Mouse (Mus musculus): ENCODE measurements at regions not wholly inside any gene's neighbourhood (a gene's known extent, or its start where the extent isn't known, plus 50 kb on each side); places are given as distances from the start of the nearest gene placed in this dataset.

GRCm38 (mm10) chr11:117589006-117589405 lies 65.1 kb upstream of the Tnrc6c start:
- no peak for DNase-seq (ENCODE audit: low spot score)

GRCm38 (mm10) chr11:117589422-117589821 lies 64.7 kb upstream of the Tnrc6c start:
- DNase-seq (ENCODE audit: low spot score) = no peak

- DNase-seq (ENCODE audit: low spot score) = no peak
Observed at GRCm38 (mm10) chr11:117592570-117592969, 61.5 kb upstream of the Tnrc6c start.

GRCm38 (mm10) chr11:117596201-117596600 lies 57.9 kb upstream of the Tnrc6c start:
- no peak for DNase-seq (ENCODE audit: low spot score)

GRCm38 (mm10) chr11:117597754-117598153 lies 56.3 kb upstream of the Tnrc6c start:
- no peak for DNase-seq (ENCODE audit: low spot score)

GRCm38 (mm10) chr11:117598170-117598583 lies 55.9 kb upstream of the Tnrc6c start:
- DNase-seq (ENCODE audit: low spot score) = no peak

- DNase-seq (ENCODE audit: low spot score) = peak; percentile 46
Observed at GRCm38 (mm10) chr11:117598610-117599009, 55.5 kb upstream of the Tnrc6c start.

- peak; percentile 34 for DNase-seq (ENCODE audit: low spot score)
Observed at GRCm38 (mm10) chr11:117599049-117599787, 54.9 kb upstream of the Tnrc6c start.

- no peak for DNase-seq (ENCODE audit: low spot score)
Observed at GRCm38 (mm10) chr11:117599788-117600263, 54.3 kb upstream of the Tnrc6c start.

- no peak for DNase-seq (ENCODE audit: low spot score)
Observed at GRCm38 (mm10) chr11:117601147-117601546, 52.9 kb upstream of the Tnrc6c start.

- DNase-seq (ENCODE audit: low spot score) = no peak
Observed at GRCm38 (mm10) chr11:117604019-117604418, 50.1 kb upstream of the Tnrc6c start.

Measured in T-cell, adult 2 months (primary cell).